Mouse (Mus musculus) B cell, adult 67 days (primary cell): ENCODE measurements around the gene Fxyd5. TPM values are rescaled to one million over a fixed set of nuclear protein-coding genes. Genes with fewer than 3 reads are reported as not detected.

ENCODE experiments used
- total RNA-seq, 2 experiments: library from RNA; stranded (reverse); gene quantifications; 4 replicates each; pipeline ENCODE4 v1.2.4; 2023

Gene Fxyd5
- total RNA-seq = 100 to 1,000 TPM; 134 to 151 TPM

DNA sequence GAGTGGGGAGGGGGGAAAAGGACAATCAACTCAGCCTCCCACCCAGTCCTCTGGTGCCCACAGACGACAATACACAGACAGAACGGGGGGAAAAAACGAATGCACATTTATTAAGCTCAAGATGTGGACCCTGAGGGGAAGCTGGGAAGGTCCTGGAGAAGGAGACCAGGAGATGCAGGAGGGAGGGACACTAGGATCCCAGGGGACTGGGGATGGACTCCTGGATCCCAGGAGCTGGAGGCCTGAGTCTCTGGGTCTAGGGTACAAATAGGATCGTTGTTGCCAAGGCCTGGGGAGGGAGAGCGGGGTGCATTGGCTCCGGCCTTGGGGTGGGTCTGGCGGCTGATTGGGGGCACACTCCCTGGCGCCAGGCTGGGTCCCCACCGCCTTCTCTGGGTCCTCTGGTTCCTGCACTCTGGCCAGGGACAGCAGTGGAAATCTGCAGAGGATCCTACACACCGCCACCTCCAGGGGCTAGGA is at the start of gene Fxyd5:
TSS of gene Fxyd5 (minus strand) at position 51 of the 480 bp plus-strand sequence.

DNA sequence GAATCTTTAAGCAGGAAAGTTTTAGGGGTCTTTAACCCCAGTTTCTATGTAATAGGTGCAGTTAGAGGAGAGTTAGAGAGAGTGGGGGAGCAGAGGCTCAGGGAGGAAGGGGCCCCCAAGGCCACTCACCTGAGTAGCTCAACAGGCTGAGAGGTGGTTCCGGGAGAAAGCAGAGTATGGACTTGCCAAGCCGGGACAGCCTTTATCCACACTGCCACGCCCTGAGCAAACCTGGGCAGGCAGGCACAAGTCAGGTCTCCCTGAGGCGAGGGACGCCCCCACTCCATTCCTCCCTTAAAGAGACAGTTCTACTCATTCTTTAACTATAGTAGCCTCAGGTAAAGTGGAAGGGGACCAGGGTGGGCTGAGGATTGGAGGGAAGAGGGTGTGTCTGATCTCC is 34.2 kb upstream of the Fxyd5 start, which contains the start of gene Fxyd3:
TSS of gene Fxyd3 (minus strand) at position 213 of the 400 bp plus-strand sequence.

DNA sequence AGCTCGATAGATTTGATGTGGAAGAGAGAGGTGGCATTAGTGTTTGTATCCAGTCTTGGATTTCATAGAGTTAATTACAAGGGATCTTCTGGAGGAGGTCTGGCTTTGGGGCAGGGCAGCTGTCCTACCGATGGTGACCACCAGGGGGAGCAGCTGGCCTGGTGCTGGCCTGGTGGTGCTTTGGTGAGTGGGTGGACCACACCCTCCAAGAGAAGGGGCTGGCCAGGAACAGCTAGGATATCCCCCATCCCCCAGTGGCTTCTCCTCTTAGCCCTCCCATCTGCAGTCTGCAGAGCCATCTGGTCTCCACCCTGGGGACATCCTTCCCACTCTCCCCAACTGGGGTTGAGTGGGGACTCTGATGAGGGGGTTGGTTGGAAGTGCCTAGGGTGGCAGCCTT is 16.8 kb upstream of the Fxyd5 start, which contains the start of gene Lgi4:
TSS of gene Lgi4 (plus strand) at position 235 of the 400 bp plus-strand sequence.

DNA sequence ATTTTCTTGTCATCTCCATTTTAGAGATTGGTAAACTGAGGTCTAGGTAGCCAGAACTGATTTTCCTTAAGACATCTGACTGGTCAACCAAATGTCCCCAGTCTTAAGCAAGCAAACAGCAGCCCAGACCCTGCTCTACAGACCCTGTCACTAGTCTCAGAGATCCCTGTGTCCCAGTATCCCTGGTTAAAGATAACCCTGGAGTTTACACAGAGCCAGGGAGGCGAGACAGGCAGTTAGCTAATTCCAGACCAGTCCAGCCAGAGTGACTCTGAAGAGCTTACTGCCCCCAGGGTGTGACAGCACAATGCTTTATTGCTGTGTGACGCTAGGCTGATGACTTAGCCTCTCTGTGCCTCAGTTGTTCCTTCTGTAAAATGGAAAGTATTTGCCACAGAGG is 14.8 kb upstream of the Fxyd5 start, which contains the start of gene Fxyd1:
TSS of gene Fxyd1 (minus strand) at position 129 of the 400 bp plus-strand sequence.

DNA sequence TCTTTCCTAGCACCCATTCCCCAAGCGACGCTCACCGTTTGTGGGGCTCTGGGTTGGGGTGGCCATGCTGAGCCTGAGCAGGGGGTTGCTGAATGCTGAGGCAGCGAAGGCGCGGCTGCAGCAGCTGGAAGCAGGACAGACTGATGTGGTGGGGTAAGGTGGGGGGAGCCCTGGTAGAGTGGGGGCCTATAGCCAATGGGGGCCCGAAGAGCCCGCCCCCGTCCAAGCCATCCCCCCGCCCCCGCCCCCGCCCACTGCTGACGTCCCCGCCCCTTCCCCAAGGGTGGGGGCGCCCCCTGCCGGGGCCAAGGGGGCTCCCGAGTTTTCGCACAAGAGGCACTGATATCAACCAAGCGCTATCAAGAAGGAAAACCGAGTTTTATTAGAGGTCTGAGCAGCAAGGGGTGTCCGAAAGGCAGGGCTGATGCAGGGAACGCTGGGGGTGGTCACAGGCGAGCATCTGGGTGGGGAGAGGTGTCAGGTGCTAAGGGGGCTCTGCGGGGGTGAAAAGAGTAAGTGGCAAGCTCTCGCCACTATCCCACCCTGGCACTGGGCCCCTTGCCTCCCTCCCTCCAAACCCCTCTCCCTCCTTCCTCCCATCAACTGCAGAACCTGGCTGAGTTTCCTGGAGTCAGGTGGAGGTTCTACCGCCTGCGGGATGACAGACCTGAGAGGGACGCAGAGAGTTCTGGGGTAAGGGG is 9.2 kb upstream of the Fxyd5 start, which contains the start of gene Fxyd7:
TSS of gene Fxyd7 (minus strand) at position 147 of the 701 bp plus-strand sequence.

Other genes starting within 250 kb of the Fxyd5 start
- 10 to 100 TPM; 15.2 to 19.0 TPM for gene Ffar2, start 218.7 kb downstream of the Fxyd5 start, total RNA-seq
- 1 to 10 TPM; 2.2 to 3.7 TPM for gene Ffar3, start 186.3 kb downstream of the Fxyd5 start, total RNA-seq
- 10 to 100 TPM; 34.4 to 43.8 TPM for gene Ffar1, start 180.9 kb downstream of the Fxyd5 start, total RNA-seq
- 1,000 to 10,000 TPM; 1,236 to 1,328 TPM for gene Cd22, start 162.1 kb downstream of the Fxyd5 start, total RNA-seq
- not detected for gene Mag, start 127.6 kb downstream of the Fxyd5 start, total RNA-seq
- gene Hamp2, start 117.8 kb downstream of the Fxyd5 start, total RNA-seq = not detected
- gene Hamp, start 98.4 kb downstream of the Fxyd5 start, total RNA-seq = not detected
- 100 to 1,000 TPM; 145 to 165 TPM for gene Usf2, start 85.7 kb downstream of the Fxyd5 start, total RNA-seq
- gene Lsr, start 69.0 kb downstream of the Fxyd5 start, total RNA-seq = 1 to 10 TPM; 1.1 to 1.2 TPM
- gene Fam187b, start 68.7 kb downstream of the Fxyd5 start, total RNA-seq = not detected
- gene Fxyd7, start 9.0 kb upstream of the Fxyd5 start, total RNA-seq = not detected
- gene Fxyd1, start 14.7 kb upstream of the Fxyd5 start, total RNA-seq = not detected
- not detected for gene Lgi4, start 16.9 kb upstream of the Fxyd5 start, total RNA-seq
- not detected for gene Fxyd3, start 34.2 kb upstream of the Fxyd5 start, total RNA-seq
- gene Hpn, start 72.8 kb upstream of the Fxyd5 start, total RNA-seq = not detected
- under 1 TPM; 0.35 to 0.92 TPM for gene Scn1b, start 84.5 kb upstream of the Fxyd5 start, total RNA-seq
- gene Gramd1a, start 113.4 kb upstream of the Fxyd5 start, total RNA-seq = 100 to 1,000 TPM; 247 to 277 TPM
- not detected for gene Scgb2b2, start 248.0 kb upstream of the Fxyd5 start, total RNA-seq
- not detected for gene Scgb1b2, start 249.3 kb upstream of the Fxyd5 start, total RNA-seq